Mouse (Mus musculus) liver, adult 2 months (tissue): ENCODE results near the gene Opa1. TPM values are rescaled to one million over a fixed set of nuclear protein-coding genes. Genes with fewer than 3 reads are reported as not detected.

Experiments used
- DNase-seq: peaks from one replicate; pipeline ENCODE4 v3.0.0-alpha.2; 2011; ENCODE audit warnings: low read depth, low spot score; ENCODE audit errors: extremely low read depth
- H3K27ac ChIP-seq: fragments of 200-500 bp; replicated peaks from 2 replicates; pipeline ENCODE4 v1.5.1; 2012; ENCODE audit warnings: low read depth, mild to moderate bottlenecking, control low read depth, inconsistent platforms, low read length; ENCODE audit not compliant: insufficient read depth
- H3K27me3 ChIP-seq: fragments of 200-500 bp; 2 replicates; pipeline ENCODE4 v1.6.1; 2012; ENCODE audit warnings: mild to moderate bottlenecking, moderate library complexity, low read length, inconsistent platforms; ENCODE audit not compliant: control insufficient read depth, insufficient read depth
- H3K36me3 ChIP-seq: fragments of 200-500 bp; 2 replicates; pipeline ENCODE4 v1.6.1; 2012; ENCODE audit warnings: low read length, inconsistent platforms; ENCODE audit not compliant: control insufficient read depth, insufficient read depth
- H3K4me1 ChIP-seq: fragments of 200-500 bp; 2 replicates; pipeline ENCODE4 v1.6.1; 2011; ENCODE audit warnings: low read length; ENCODE audit not compliant: control insufficient read depth, insufficient read depth
- H3K4me3 ChIP-seq: fragments of 200-500 bp; 2 replicates; pipeline ENCODE4 v1.5.1; 2011; ENCODE audit warnings: low read depth, mild to moderate bottlenecking, control low read depth, low read length, moderate library complexity; ENCODE audit not compliant: insufficient read depth
- H3K79me2 ChIP-seq: fragments of 200-500 bp; 2 replicates; pipeline ENCODE4 v1.6.1; 2012; ENCODE audit warnings: inconsistent platforms, mild to moderate bottlenecking, low read length, moderate library complexity; ENCODE audit not compliant: control insufficient read depth, insufficient read depth
- H3K9ac ChIP-seq: fragments of 200-500 bp; 2 replicates; pipeline ENCODE4 v1.6.1; 2012; ENCODE audit warnings: low read depth, mild to moderate bottlenecking, control low read depth, inconsistent platforms, low read length
- CTCF ChIP-seq: fragments of 200-500 bp; IDR thresholded peaks from 2 replicates; pipeline ENCODE4 v1.5.1; 2011; ENCODE audit warnings: low read depth, low read length, control low read depth
- POLR2A ChIP-seq: fragments of 200-500 bp; IDR thresholded peaks from 2 replicates; pipeline ENCODE4 v1.6.1; 2011; ENCODE audit warnings: low read length, control low read depth; ENCODE audit not compliant: insufficient read depth; ENCODE audit errors: extremely low read depth
- WGBS: fragments of 180-500 bp; shearing (Covaris S2); methylation state at CpG from one replicate; pipeline ENCODE4 v1.1.7; 2018; 5-methylcytosine and 5-hydroxymethylcytosine counted together
- polyA plus RNA-seq: library from polyadenylated mRNA; depleted of rRNA; stranded (reverse); fragments of >200 nt; gene quantifications from 2 replicates; pipeline ENCODE4 v1.2.3, GENCODE M21; 2012
- total RNA-seq: library from RNA; depleted of rRNA; stranded (reverse); fragments of >200 nt; gene quantifications from 2 replicates; pipeline ENCODE4 v1.2.3, GENCODE M21; 2014

The Opa1 gene
- total and polyA plus RNA-seq, 2 experiments = 12.2 to 48.9 TPM

GRCm38 (mm10) chr16:29680548-29681175 lies 101.5 kb downstream of the Opa1 start:
- H3K4me3 ChIP-seq = no peak overlapping the region
- DNase-seq = no peak
- no peaks in the 10 kb centered on the region for H3K4me1 ChIP-seq
- H3K27me3 ChIP-seq = no peaks in the 10 kb centered on the region
- no peaks in the 10 kb centered on the region for H3K79me2 ChIP-seq
- WGBS = 90% methylated on average over 18 of the region's 18 CpGs
- no peaks in the 10 kb centered on the region for H3K36me3 ChIP-seq
- TF ChIP-seq CTCF (no peak), POLR2A (no peak)
- no peak overlapping the region for H3K27ac ChIP-seq
- H3K9ac ChIP-seq = no peak overlapping the region

- Histone ChIP-seq H3K27me3 (no peaks in the 10 kb centered on the region), H3K9ac (no peak overlapping the region), H3K79me2 (no peaks in the 10 kb centered on the region), H3K27ac (no peak overlapping the region), H3K4me1 (no peaks in the 10 kb centered on the region), H3K4me3 (no peak overlapping the region), H3K36me3 (no peaks in the 10 kb centered on the region)
- TF ChIP-seq CTCF = no peak
- TF ChIP-seq POLR2A = no peak
- WGBS = 72% methylated on average over 17 of the region's 17 CpGs
- DNase-seq = no peak
Measured at GRCm38 (mm10) chr16:29682555-29683431, 103.7 kb downstream of the Opa1 start.

GRCm38 (mm10) chr16:29683563-29683962 lies 104.4 kb downstream of the Opa1 start:
- no peak for DNase-seq
- WGBS = 29% methylated on average over 12 of the region's 12 CpGs
- no peaks in the 10 kb centered on the region for H3K79me2 ChIP-seq
- H3K27me3 ChIP-seq = no peaks in the 10 kb centered on the region
- TF ChIP-seq CTCF (no peak), POLR2A (no peak)
- no peaks in the 10 kb centered on the region for H3K4me1 ChIP-seq
- H3K27ac ChIP-seq = no peak overlapping the region
- no peak overlapping the region for H3K9ac ChIP-seq
- H3K4me3 ChIP-seq = no peak overlapping the region
- H3K36me3 ChIP-seq = no peaks in the 10 kb centered on the region

DNA sequence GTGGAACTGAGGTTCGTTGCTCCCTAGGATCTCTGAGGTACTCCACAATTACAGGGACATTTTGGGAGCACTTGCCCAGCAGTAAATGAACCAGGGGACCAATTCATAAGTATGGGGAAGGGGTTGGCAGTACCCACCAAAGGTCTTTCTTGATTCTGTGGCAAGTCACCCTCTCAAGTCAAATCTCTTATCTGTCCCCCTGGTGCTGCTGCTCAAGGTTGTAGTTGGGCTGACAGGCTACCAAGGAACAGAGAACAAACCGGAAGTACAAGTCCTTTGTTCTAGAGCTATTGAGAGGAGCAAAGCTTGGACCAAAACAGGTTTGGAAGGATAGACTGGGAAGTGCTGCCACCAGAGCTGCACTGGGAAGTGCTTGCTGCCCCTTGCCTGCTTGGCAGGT lies 105.0 kb downstream of the Opa1 start:
- Histone ChIP-seq H3K9ac (no peak overlapping the region), H3K79me2 (no peaks in the 10 kb centered on the region), H3K4me1 (no peaks in the 10 kb centered on the region), H3K27me3 (no peaks in the 10 kb centered on the region), H3K4me3 (no peak overlapping the region), H3K27ac (no peak overlapping the region), H3K36me3 (no peaks in the 10 kb centered on the region)
- TF ChIP-seq CTCF (no peak), POLR2A (no peak)
- DNase-seq = no peak
- WGBS = 88% methylated on average over 2 of the region's 2 CpGs

DNA sequence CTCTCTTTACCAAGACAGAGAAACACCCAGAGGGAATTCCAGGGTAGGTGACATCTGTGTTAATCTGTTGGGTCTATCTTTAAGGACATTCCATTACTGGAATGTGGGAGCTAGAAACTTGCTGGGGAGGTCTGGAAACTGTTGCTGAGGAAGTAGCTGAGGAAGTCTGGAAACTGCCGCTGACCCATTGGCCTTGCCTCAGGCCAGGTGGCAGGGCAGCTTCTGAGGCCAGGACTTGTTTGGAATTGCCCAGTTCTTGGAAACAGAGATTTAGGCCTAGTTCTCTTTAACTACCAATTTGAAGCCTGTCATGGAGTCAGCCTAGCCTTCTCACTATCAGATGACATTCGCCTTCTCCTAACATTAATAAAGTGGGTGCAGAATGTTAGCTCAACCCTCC lies 105.5 kb downstream of the Opa1 start:
- 90% methylated on average over 2 of the region's 2 CpGs for WGBS
- TF ChIP-seq POLR2A = no peak
- Histone ChIP-seq H3K79me2 (no peaks in the 10 kb centered on the region), H3K36me3 (no peaks in the 10 kb centered on the region), H3K4me3 (no peak overlapping the region), H3K4me1 (no peaks in the 10 kb centered on the region), H3K27ac (no peak overlapping the region), H3K27me3 (no peaks in the 10 kb centered on the region), H3K9ac (no peak overlapping the region)
- no peak for DNase-seq

DNA sequence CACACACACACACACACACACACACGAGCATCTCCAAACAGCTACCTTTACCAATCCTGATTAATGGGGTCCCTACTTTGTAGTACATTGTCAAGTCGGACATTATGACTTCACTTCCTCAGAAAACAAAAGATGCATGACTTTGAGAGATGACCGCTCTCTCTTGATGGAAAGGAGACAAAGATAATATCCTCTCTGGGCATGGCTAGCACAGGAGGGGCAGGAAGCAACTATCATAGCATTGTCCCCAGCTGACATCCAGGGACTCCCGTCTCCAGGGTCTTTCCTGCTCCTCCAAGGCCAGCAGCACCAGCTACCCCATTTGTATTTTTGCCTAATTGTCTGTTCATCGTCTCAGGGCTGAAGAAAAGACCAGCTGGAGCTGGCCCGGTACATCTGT lies 107.0 kb downstream of the Opa1 start:
- Histone ChIP-seq H3K36me3 (no peaks in the 10 kb centered on the region), H3K27ac (no peak overlapping the region), H3K27me3 (no peaks in the 10 kb centered on the region), H3K9ac (no peak overlapping the region), H3K4me3 (no peak overlapping the region), H3K4me1 (no peaks in the 10 kb centered on the region), H3K79me2 (no peaks in the 10 kb centered on the region)
- TF ChIP-seq POLR2A (no peak), CTCF (no peak)
- 76% methylated on average over 6 of the region's 6 CpGs for WGBS
- DNase-seq = no peak
